Mouse (Mus musculus) CD4-positive naive resting alpha-beta T cell, adult 57 days (primary cell): ENCODE results near the gene Tpgs1. TPM values are rescaled to one million over a fixed set of nuclear protein-coding genes. Genes with fewer than 3 reads are reported as not detected.

Experiments
- total RNA-seq: library from RNA; stranded (reverse); gene quantifications from one replicate; pipeline ENCODE4 v1.2.4, GENCODE M21; 2023

The Tpgs1 gene
- 22.8 TPM for total RNA-seq

GRCm38 (mm10) chr10:79668771-79669575 lies at the start of gene Tpgs1:
Gene Tpgs1 (plus strand): TSS chr10:79669369.

GRCm38 (mm10) chr10:79637128-79638110 lies 31.8 kb upstream of the Tpgs1 start, which contains the start of gene Shc2:
Gene Shc2 (minus strand): TSS chr10:79637918.

DNA sequence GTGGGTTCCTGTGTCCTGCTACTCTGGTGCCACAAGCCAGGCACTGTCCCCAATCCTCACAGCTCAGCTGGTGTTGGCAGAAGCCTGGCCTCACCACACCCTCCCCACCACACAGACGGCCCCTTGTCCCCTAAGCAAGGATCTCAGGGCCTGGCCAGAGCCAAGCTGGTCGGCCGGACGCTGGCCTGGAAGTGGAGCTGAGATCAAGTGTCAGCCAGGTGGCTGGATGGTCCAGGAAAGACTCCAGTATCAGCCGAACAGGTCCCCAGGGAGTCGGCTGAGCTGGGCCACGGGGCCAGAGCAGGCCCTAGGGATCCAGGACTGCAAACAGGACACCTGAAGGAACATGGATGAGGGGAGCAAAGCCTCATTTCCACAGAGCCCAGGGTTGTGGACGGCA lies 23.5 kb upstream of the Tpgs1 start, which contains the start of gene Odf3l2:
Gene Odf3l2 (minus strand): TSS at position 28 of the 400 bp plus-strand sequence.

GRCm38 (mm10) chr10:79664131-79664665 lies 5.0 kb upstream of the Tpgs1 start, which contains the start of gene Madcam1:
Gene Madcam1 (plus strand): TSS chr10:79664559.

GRCm38 (mm10) chr10:79681591-79682245 lies 12.5 kb downstream of the Tpgs1 start, which contains the start of gene Cdc34:
Gene Cdc34 (plus strand): TSS chr10:79682195.

GRCm38 (mm10) chr10:79688720-79689119 lies 19.6 kb downstream of the Tpgs1 start, which contains the start of gene Gzmm:
Gene Gzmm (plus strand): TSS chr10:79689020.

DNA sequence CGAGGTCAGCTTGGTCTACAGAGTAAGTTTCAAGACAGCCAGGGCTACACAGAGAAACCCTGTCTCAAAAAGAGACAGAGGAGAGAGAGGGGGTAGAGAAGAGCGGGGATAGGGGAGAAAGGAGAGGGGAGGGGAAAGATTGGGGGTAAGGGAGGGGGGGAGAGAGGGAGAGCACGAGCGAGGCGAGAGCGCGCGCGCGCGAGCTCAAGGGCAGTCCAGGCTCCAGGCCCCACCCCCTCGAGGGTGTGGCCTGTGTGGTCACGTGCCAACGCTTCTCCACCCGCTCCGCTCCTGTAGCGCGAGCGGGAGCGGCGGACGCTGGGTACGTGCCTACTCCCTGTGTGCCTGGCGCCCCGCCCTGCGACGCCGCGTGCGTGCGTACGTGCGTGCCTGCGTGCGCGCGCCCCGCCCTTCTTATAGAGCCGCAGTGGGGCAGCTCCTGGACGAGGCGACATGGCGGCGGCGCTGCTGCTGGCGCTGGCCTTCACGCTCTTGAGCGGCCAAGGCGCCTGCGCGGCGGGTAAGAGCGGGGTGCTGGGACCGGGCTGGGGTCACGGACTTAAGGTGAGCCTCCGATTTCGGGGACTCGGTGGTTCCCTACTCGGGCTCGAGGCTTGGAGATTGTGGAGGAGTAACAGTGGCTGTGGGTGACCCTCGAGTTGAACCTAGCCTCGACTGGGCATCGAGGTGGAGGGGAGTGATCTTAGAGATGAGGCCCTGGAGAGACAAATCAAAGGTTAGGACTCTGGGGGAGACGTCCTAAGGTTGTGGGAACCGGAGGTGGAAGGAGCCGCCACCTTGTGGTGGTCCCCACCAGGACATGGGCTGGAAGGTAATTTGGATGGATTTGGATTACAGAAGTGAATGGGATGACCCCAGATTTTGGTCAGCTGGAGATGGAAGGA lies 35.1 kb downstream of the Tpgs1 start, which contains the start of gene Bsg:
Gene Bsg (plus strand): TSS at position 427 of the 905 bp plus-strand sequence.

GRCm38 (mm10) chr10:79716254-79716987 lies 47.3 kb downstream of the Tpgs1 start, which contains the start of gene Hcn2:
Gene Hcn2 (plus strand): TSS chr10:79716634.

Other genes starting within 250 kb of the Tpgs1 start
- not detected for gene Vmn2r83, start 200.6 kb upstream of the Tpgs1 start, total RNA-seq
- gene Plpp2, start 135.6 kb upstream of the Tpgs1 start, total RNA-seq, result 1.2 TPM
- 58.4 TPM for gene Mier2, start 114.2 kb upstream of the Tpgs1 start, total RNA-seq
- not detected for gene Theg, start 82.0 kb upstream of the Tpgs1 start, total RNA-seq
- not detected for gene C2cd4c, start 55.3 kb upstream of the Tpgs1 start, total RNA-seq
- not detected for gene Shc2, start 31.5 kb upstream of the Tpgs1 start, total RNA-seq
- not detected for gene Odf3l2, start 23.6 kb upstream of the Tpgs1 start, total RNA-seq
- not detected for gene Madcam1, start 4.8 kb upstream of the Tpgs1 start, total RNA-seq
- 93.4 TPM for gene Cdc34, start 12.8 kb downstream of the Tpgs1 start, total RNA-seq
- gene Gzmm, start 19.7 kb downstream of the Tpgs1 start, total RNA-seq, result 3.2 TPM
- gene Bsg, start 35.1 kb downstream of the Tpgs1 start, total RNA-seq, result 99.5 TPM
- not detected for gene Hcn2, start 47.3 kb downstream of the Tpgs1 start, total RNA-seq
- 69.9 TPM for gene Polrmt, start 77.2 kb downstream of the Tpgs1 start, total RNA-seq
- gene Fgf22, start 85.7 kb downstream of the Tpgs1 start, total RNA-seq, result not detected
- 71.9 TPM for gene Rnf126, start 97.6 kb downstream of the Tpgs1 start, total RNA-seq
- 1.2 TPM for gene Fstl3, start 107.9 kb downstream of the Tpgs1 start, total RNA-seq
- gene Prss57, start 121.6 kb downstream of the Tpgs1 start, total RNA-seq, result not detected
- 6.7 TPM for gene Palm, start 124.2 kb downstream of the Tpgs1 start, total RNA-seq
- gene Misp, start 151.6 kb downstream of the Tpgs1 start, total RNA-seq, result not detected
- 783 TPM for gene Ptbp1, start 185.1 kb downstream of the Tpgs1 start, total RNA-seq
- gene Prtn3, start 205.1 kb downstream of the Tpgs1 start, total RNA-seq, result not detected
- gene Plppr3, start 205.3 kb downstream of the Tpgs1 start, total RNA-seq, result 1.0 TPM
- gene Elane, start 216.9 kb downstream of the Tpgs1 start, total RNA-seq, result 0.83 TPM
- not detected for gene Cfd, start 221.5 kb downstream of the Tpgs1 start, total RNA-seq
- 59.4 TPM for gene Med16, start 239.6 kb downstream of the Tpgs1 start, total RNA-seq
- gene Gm26602, start 241.5 kb downstream of the Tpgs1 start, total RNA-seq, result not detected
- gene Kiss1r, start 247.6 kb downstream of the Tpgs1 start, total RNA-seq, result 0.65 TPM